Mouse (Mus musculus) heart, embryonic 11.5 days (tissue): ENCODE results near the gene Nin. TPM values are rescaled to one million over a fixed set of nuclear protein-coding genes. Genes with fewer than 3 reads are reported as not detected.

ENCODE experiments used
- ATAC-seq: fragments of 200-750 bp; cut with Nextera tagmentation; replicated peaks from 2 replicates; pipeline ENCODE4 v1.8.0; 2017; ENCODE audit warnings: moderate library complexity; ENCODE audit not compliant: insufficient number of reproducible peaks, low FRiP score, low TSS enrichment
- H3K27ac ChIP-seq: fragments of 300-500 bp; sonication (generic); 2 replicates; pipeline ENCODE4 v1.5.1; 2014; ENCODE audit warnings: mild to moderate bottlenecking, low read depth, low read length
- H3K27me3 ChIP-seq: fragments of 300-500 bp; sonication (generic); 2 replicates; pipeline ENCODE4 v1.6.1; 2014; ENCODE audit warnings: mild to moderate bottlenecking, low read length, mixed read lengths; ENCODE audit not compliant: control insufficient read depth, insufficient read depth
- H3K36me3 ChIP-seq: fragments of 300-500 bp; sonication (generic); 2 replicates; pipeline ENCODE4 v1.6.1; 2014; ENCODE audit warnings: mild to moderate bottlenecking, low read length, moderate library complexity, mixed read lengths; ENCODE audit not compliant: control insufficient read depth, insufficient read depth
- H3K4me1 ChIP-seq: fragments of 300-500 bp; sonication (generic); 2 replicates; pipeline ENCODE4 v1.6.1; 2014; ENCODE audit warnings: low read length; ENCODE audit not compliant: control insufficient read depth, insufficient read depth
- H3K4me2 ChIP-seq: fragments of 300-500 bp; sonication (generic); 2 replicates; pipeline ENCODE4 v1.6.1; 2014; ENCODE audit warnings: mild to moderate bottlenecking, moderate library complexity
- H3K4me3 ChIP-seq: fragments of 300-500 bp; sonication (generic); 2 replicates; pipeline ENCODE4 v1.5.1; 2014; ENCODE audit warnings: low read depth, low read length
- H3K9ac ChIP-seq: fragments of 300-500 bp; sonication (generic); 2 replicates; pipeline ENCODE4 v1.6.1; 2014; ENCODE audit warnings: mild to moderate bottlenecking, low read depth, low read length, moderate library complexity
- H3K9me3 ChIP-seq: fragments of 300-500 bp; sonication (generic); replicated peaks from 2 replicates; pipeline ENCODE4 v1.6.1; 2016; ENCODE audit warnings: low read length; ENCODE audit not compliant: control insufficient read depth
- WGBS: fragments of 180-500 bp; shearing (Covaris S2); extraction: QIAGEN DNeasy Blood & Tissue Kit; methylation state at CpG from one replicate; pipeline ENCODE4 v1.1.7; 2014; ENCODE audit not compliant: insufficient replicate concordance; 5-methylcytosine and 5-hydroxymethylcytosine counted together
- polyA plus RNA-seq: library from polyadenylated mRNA; unstranded; fragments of >200 nt; fragmentation: Nextera tagmentation; extraction: Ambion mirVana; gene quantifications from 2 replicates; pipeline ENCODE4 v1.2.1, GENCODE M21; 2014

The Nin gene
- polyA plus RNA-seq, 1 experiment from 2014 or later = 9.1 TPM

DNA sequence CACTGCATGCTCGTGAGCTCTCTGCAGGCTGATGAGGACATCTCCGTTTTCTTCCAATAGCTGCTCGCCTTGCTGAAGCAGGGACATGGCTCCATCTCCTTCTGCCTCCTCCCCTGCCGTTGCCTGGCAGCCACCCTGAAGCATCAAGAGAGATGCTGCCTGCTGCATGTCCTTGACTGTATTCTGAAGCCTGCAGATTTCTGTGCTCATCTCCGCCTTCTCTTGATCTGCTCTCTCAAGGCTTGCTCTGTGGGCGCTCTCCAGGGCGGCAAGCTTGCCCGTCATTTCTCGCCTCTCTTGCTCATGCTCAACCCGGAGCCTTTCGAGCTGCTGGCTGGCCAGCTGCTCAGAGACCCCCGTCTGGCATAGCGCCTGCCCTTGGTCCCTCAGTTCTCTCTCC lies 70.1 kb downstream of the Nin start:
- Histone ChIP-seq H3K27ac (no peak overlapping the region), H3K4me3 (no peak overlapping the region), H3K36me3 (peaks cover under 1% of the 10 kb centered on the region), H3K9me3 (no peaks in the 10 kb centered on the region), H3K27me3 (no peaks in the 10 kb centered on the region), H3K4me2 (no peak overlapping the region), H3K4me1 (no peaks in the 10 kb centered on the region), H3K9ac (no peak overlapping the region)
- ATAC-seq = no peak
- WGBS = 86% methylated on average over 13 of the region's 13 CpGs

DNA sequence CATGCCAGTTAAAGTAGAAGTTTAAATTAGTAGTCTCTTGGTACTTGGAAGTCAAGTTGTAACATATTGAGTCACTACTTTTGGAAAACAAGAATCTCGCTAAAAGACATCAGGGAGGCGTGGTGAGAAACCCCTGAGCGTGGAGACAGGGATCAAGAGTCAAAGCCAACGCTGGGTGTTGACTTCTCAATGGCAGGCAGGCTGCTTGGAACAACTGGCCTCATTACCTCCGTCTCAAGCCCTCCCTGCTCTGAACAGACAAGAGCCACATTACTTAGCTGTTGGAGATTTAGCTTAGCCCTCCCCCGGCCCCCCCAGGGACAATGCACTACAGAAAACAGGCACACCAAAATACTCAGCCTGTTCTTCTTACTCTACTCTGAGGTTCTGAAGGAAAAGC lies 72.5 kb downstream of the Nin start:
- Histone ChIP-seq H3K4me1 (no peaks in the 10 kb centered on the region), H3K27me3 (no peaks in the 10 kb centered on the region), H3K4me2 (no peak overlapping the region), H3K9me3 (no peaks in the 10 kb centered on the region), H3K27ac (no peak overlapping the region), H3K9ac (no peak overlapping the region), H3K4me3 (no peak overlapping the region), H3K36me3 (peaks cover 6% of the 10 kb centered on the region)
- WGBS = 76% methylated on average over 6 of the region's 6 CpGs
- ATAC-seq = no peak

DNA sequence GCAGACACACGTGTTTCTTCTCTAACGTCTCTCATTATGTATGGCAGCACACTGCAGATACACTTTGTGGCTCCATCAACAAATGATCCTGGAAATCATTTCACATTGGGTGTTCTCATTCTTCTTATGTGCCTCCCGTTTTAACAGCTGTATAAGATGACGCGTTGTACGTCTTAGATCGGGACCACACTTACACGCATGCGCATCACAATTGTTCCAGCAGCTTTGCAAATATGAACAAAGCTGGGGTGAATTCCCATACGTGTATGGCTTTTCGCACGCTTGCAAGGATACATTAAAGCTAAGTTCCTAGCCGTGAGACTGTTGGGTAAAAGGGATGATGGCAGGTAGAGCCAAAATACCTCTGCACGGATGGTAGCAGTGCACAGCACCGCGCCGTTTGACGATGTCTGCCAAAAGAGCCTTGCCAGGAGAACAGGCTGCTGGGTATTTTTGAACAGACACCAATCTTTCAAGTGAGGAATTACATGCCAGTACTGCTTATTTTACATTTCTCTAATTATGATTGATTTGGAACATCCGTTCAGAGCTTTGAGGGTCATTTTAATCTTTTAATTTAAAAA lies 76.7 kb downstream of the Nin start:
- peaks cover 6% of the 10 kb centered on the region for H3K36me3 ChIP-seq
- no peaks in the 10 kb centered on the region for H3K27me3 ChIP-seq
- no peaks in the 10 kb centered on the region for H3K4me1 ChIP-seq
- no peak overlapping the region for H3K27ac ChIP-seq
- WGBS = 90% methylated on average over 19 of the region's 19 CpGs
- no peak overlapping the region for H3K9ac ChIP-seq
- H3K9me3 ChIP-seq = no peaks in the 10 kb centered on the region
- H3K4me3 ChIP-seq = no peak overlapping the region
- no peak overlapping the region for H3K4me2 ChIP-seq
- ATAC-seq = no peak

DNA sequence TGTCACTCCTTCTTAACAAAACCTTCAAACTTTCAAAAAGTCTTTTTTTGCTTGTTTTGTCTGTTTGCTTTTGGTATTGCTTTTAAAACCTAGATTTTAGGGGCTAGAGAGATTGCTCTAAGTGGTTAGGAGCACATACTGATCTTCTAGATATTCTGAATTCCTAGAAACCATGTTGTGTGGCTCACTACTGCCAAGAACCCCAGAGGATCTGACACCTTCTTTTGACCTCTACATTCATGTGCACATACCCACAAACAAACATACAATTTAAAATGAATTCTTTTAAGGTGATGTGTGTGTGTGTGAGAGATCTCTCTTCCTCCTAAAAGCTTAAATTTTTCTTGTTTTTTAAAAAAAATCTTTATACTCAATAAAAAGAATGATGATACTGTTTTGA lies 87.3 kb downstream of the Nin start:
- Histone ChIP-seq H3K9ac (no peak overlapping the region), H3K27me3 (no peaks in the 10 kb centered on the region), H3K36me3 (peaks cover 14% of the 10 kb centered on the region), H3K4me2 (no peak overlapping the region), H3K4me3 (no peak overlapping the region), H3K4me1 (no peaks in the 10 kb centered on the region), H3K27ac (no peak overlapping the region), H3K9me3 (no peaks in the 10 kb centered on the region)
- no peak for ATAC-seq

DNA sequence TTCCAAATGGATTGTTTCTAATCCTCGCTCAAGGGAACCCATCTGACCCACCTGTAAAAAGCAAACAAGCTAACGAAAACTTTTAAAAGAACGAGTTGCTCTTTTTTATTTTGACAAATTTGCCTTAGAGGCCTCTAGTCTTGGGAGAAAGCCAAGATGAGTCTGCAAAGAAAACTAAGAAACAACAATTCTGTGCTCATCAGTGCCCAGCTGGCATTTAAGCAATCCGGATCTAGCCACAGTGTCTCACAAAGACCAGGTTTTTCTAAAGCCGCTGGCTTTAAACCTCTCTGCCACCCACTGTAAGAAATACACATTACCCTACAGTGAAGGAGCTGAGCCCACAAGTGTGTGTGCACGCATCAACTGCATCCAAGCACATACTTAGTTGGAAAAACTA lies 88.1 kb downstream of the Nin start:
- WGBS = 90% methylated on average over 6 of the region's 6 CpGs
- Histone ChIP-seq H3K4me3 (no peak overlapping the region), H3K36me3 (peaks cover 14% of the 10 kb centered on the region), H3K4me1 (no peaks in the 10 kb centered on the region), H3K27ac (no peak overlapping the region), H3K4me2 (no peak overlapping the region), H3K27me3 (no peaks in the 10 kb centered on the region), H3K9ac (no peak overlapping the region), H3K9me3 (no peaks in the 10 kb centered on the region)
- ATAC-seq = no peak

DNA sequence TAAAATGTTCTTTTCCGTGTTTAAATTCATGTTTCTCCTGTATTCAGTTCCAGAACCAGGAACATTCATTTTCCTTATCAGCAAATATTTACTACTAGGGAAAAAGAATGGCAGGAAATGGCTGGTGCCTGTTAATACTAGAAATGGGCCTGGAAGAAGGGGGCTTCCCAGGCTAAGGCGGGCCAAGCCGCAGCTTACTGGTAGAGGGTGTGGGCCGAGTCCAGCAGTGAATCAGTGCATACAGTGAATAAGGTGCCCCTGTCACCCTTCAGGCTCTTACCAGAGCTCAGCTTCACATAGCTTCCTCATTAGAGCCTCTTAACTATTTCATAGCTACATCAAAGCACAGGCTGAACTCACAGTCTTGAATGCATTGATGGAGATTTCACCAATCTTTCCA lies 89.9 kb downstream of the Nin start:
- Histone ChIP-seq H3K9me3 (no peaks in the 10 kb centered on the region), H3K4me2 (no peak overlapping the region), H3K27me3 (no peaks in the 10 kb centered on the region), H3K4me3 (no peak overlapping the region), H3K36me3 (peaks cover 10% of the 10 kb centered on the region), H3K4me1 (no peaks in the 10 kb centered on the region), H3K27ac (no peak overlapping the region), H3K9ac (no peak overlapping the region)
- ATAC-seq = no peak
- 75% methylated on average over 4 of the region's 4 CpGs for WGBS

DNA sequence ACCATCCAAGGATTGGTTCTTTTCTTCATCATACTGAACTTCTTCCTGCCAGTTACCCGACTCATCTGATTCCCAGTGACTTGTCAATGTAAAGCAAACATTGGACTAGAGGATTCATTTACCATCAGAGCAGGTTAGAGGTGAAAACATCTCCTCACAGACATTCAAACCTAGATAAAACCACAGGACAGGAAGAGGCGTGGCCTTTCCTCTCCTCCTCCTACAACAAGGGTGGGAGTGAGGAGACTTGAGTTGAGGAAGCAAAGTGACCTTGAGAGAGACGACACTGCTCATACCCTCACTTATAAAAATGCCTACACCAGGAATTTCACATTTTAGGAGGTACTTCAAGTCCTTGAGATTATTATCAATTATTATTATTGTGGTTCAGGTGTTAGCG lies 95.4 kb downstream of the Nin start:
- ATAC-seq = no peak
- no peak overlapping the region for H3K4me2 ChIP-seq
- H3K27ac ChIP-seq = no peak overlapping the region
- H3K36me3 ChIP-seq = no peaks in the 10 kb centered on the region; the same call in 1 of the 2 replicates
- no peaks in the 10 kb centered on the region for H3K9me3 ChIP-seq
- no peak overlapping the region for H3K9ac ChIP-seq
- H3K4me3 ChIP-seq = no peak overlapping the region
- H3K4me1 ChIP-seq = peaks cover 7% of the 10 kb centered on the region
- H3K27me3 ChIP-seq = no peaks in the 10 kb centered on the region
- 71% methylated on average over 4 of the region's 4 CpGs for WGBS

DNA sequence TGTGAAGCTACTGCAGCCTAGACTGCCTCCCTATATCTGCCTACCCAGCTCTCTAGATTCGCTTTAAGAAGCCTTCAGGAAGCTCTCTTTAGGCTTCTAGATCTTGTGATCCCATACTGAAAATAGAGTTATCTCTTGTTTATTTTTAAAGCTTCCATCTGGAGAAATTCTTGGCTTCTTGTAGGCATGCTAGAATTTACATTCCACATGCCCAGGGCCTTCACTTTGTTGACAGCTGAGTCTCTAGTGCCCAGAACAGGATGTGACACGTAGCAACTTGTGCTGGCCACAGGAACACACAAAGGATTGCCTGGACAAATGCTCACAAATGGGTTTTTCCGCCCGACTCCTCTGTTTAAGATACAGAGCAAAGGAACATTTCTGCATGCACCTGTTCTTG lies 97.6 kb downstream of the Nin start:
- ATAC-seq = no peak
- H3K9me3 ChIP-seq = no peaks in the 10 kb centered on the region
- 0 out of 2 replicates have a peak overlapping the region, but pooled peaks have one; percentile 15 for H3K27ac ChIP-seq
- peaks cover 7% of the 10 kb centered on the region for H3K4me1 ChIP-seq
- no peak overlapping the region for H3K4me2 ChIP-seq
- no peak overlapping the region for H3K4me3 ChIP-seq
- H3K9ac ChIP-seq = no peak overlapping the region
- WGBS = 44% methylated on average over 4 of the region's 4 CpGs
- H3K36me3 ChIP-seq = peaks cover 2% of the 10 kb centered on the region
- H3K27me3 ChIP-seq = no peaks in the 10 kb centered on the region

DNA sequence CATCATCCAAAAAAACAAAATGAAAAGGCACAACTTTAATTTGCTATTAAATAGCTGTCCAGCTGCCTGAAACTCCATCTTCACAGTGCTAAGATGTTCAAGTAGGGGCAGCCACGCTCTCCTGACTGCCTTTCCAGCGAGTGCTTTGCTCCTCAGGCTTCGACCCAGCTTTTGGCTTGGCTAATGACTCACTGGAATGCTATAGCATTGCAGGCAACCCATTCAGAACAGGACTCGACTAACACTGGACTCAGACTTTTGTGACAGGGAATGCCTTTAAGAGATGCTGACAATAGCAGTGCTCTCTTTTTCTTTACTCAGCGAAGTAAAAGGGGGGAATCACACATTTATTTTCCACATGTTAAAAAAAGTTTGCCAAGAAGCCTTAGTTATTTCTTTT lies 101.8 kb downstream of the Nin start:
- H3K9ac ChIP-seq = no peak overlapping the region
- no peak overlapping the region for H3K4me2 ChIP-seq
- no peak overlapping the region for H3K4me3 ChIP-seq
- WGBS = 77% methylated on average over 5 of the region's 5 CpGs
- peaks cover 5% of the 10 kb centered on the region; the same call in 1 of the 2 replicates for H3K36me3 ChIP-seq
- H3K27me3 ChIP-seq = no peaks in the 10 kb centered on the region
- peaks cover 7% of the 10 kb centered on the region for H3K4me1 ChIP-seq
- H3K9me3 ChIP-seq = no peaks in the 10 kb centered on the region
- no peak for ATAC-seq
- no peak overlapping the region for H3K27ac ChIP-seq
